Mouse (Mus musculus) hindbrain, embryonic 10.5 days (tissue): ENCODE results near the gene Kcnq1. TPM values are rescaled to one million over a fixed set of nuclear protein-coding genes. Genes with fewer than 3 reads are reported as not detected.

Experiments
- DNase-seq: peaks from one replicate; pipeline ENCODE4 v3.0.0-alpha.2; 2017; ENCODE audit warnings: low spot score
- H3K27ac ChIP-seq: fragments of 300-500 bp; sonication (generic); 2 replicates; pipeline ENCODE4 v1.5.1; 2016; ENCODE audit warnings: mild to moderate bottlenecking, moderate library complexity
- H3K27me3 ChIP-seq: fragments of 300-500 bp; sonication (generic); 2 replicates; pipeline ENCODE4 v1.6.1; 2016; ENCODE audit warnings: mild to moderate bottlenecking; ENCODE audit not compliant: poor library complexity, insufficient read depth, severe bottlenecking
- H3K36me3 ChIP-seq: fragments of 300-500 bp; sonication (generic); 2 replicates; pipeline ENCODE4 v1.6.1; 2016; ENCODE audit warnings: mild to moderate bottlenecking, moderate library complexity
- H3K4me1 ChIP-seq: fragments of 300-500 bp; sonication (generic); replicated peaks from 2 replicates; pipeline ENCODE4 v1.6.1; 2016; ENCODE audit warnings: mild to moderate bottlenecking
- H3K4me3 ChIP-seq: fragments of 300-500 bp; sonication (generic); 2 replicates; pipeline ENCODE4 v1.5.1; 2016; ENCODE audit warnings: mild to moderate bottlenecking, moderate library complexity
- H3K9me3 ChIP-seq: fragments of 300-500 bp; sonication (generic); 2 replicates; pipeline ENCODE4 v1.6.1; 2016; ENCODE audit warnings: mild to moderate bottlenecking, moderate library complexity
- WGBS: fragments of 180-500 bp; shearing (Covaris S2); methylation state at CpG from one replicate; pipeline ENCODE4 v1.1.7; 2016; 5-methylcytosine and 5-hydroxymethylcytosine counted together
- polyA plus RNA-seq: library from polyadenylated mRNA; unstranded; fragments of >200 nt; fragmentation: Nextera tagmentation; extraction: Ambion mirVana; gene quantifications from 2 replicates; pipeline ENCODE4 v1.2.1, GENCODE M21; 2016

Kcnq1 gene
- polyA plus RNA-seq, 1 experiment from 2014 or later, result 2.3 TPM

DNA sequence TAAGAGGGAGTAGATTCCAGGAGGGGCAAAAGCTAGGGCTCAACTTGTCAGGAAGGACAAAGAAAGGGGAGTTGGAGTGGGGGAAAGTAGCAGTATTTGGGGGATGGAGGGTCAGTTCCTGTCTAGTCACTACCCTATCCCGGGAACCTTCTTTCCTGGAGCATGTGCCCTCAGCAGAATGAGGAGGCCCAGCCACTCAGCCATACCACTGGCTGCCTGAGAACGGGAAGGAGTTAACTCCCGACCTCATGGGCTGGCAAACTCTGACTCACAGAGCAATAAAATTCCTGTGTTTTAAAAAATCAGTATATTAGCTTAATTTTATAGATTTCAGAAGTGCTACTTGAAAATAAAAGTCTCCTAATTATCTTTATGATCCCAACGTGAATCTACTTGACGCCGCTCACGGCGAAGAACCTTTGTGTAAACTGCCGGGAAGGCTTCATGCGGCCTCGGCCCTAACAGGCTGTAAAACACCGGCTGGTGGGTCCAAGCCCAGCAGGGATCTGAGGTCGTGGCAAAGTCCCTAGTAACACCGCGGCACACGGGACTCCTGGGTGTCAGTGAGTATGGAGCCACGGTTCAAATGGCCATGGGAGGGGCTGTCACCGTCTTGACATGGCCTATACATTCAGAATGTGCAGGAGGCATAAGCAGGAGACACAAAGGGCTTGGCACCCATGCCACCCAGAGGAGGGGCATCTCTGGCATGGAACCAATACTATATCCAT, 222.2 kb downstream of the Kcnq1 start:
- no peaks in the 10 kb centered on the region for H3K36me3 ChIP-seq
- H3K27ac ChIP-seq, result 0 out of 2 replicates have a peak overlapping the region, but pooled peaks have one; percentile 4
- DNase-seq, result no peak
- peaks cover 27% of the 10 kb centered on the region for H3K27me3 ChIP-seq
- H3K4me3 ChIP-seq, result no peak overlapping the region
- no peaks in the 10 kb centered on the region for H3K9me3 ChIP-seq
- H3K4me1 ChIP-seq, result peaks cover 36% of the 10 kb centered on the region
- 87% methylated on average over 18 of the region's 18 CpGs for WGBS

DNA sequence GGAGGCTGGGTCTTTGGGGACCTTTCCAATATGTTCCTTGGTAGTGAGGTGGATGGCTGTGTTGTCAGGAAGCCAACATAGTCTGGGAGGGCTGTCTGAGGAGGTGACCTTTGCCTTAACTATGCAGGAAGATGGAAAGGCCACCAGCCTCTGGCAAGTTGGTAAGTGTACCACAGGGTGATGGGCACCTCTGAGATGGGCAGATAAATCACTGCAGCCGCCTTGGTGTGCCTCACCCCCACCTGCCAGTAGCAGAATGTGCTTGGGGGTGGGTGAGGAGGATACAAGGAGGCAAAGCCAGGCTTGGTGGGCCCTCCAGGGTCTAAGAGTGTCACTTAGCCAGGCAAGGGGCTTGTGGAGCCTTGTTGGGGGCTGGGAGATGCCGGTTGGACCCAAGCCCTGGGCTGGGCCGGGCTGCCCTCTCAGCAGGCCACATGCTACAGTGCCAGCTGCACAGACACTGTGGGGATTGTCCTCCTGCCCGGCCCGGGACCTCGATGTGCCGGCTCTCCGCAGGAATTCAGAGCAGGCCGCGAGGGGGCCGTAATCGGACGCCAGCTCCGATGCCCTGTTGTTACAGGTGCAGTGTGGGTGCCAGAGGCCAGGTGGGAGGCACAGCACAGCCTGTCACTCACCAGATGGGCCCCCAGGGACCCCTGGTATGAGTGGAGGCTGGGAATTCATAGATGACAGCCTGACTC, 223.1 kb downstream of the Kcnq1 start:
- no peak for DNase-seq
- Histone ChIP-seq H3K4me1 (peaks cover 42% of the 10 kb centered on the region), H3K27ac (peak overlapping the region; percentile 40; the same call in 1 of the 2 replicates), H3K4me3 (no peak overlapping the region), H3K36me3 (no peaks in the 10 kb centered on the region), H3K27me3 (peaks cover 27% of the 10 kb centered on the region), H3K9me3 (no peaks in the 10 kb centered on the region)
- WGBS, result 72% methylated on average over 14 of the region's 14 CpGs

DNA sequence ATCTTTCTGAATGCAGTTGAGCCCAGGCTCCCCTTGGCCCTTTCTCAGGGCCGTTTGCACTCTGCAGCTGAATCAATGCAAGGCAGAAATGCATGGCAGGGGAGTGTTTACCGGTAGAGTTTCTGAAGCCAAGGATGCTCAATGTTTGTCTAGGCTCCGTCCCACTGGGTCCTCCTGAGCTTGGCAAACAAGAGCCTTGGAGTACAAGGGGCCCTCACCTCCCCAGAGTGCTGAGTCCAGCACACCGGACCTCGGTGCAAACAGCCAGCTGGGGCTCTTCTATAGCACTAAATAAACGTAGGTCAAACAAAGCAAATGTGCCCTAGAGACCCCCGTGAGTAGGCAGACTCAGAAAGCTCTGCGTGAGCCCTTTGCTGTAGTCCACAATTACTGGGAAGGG, 226.9 kb downstream of the Kcnq1 start:
- no peaks in the 10 kb centered on the region for H3K36me3 ChIP-seq
- 0 out of 2 replicates have a peak overlapping the region, but pooled peaks have one; percentile 3 for H3K27ac ChIP-seq
- H3K27me3 ChIP-seq, result peaks cover 15% of the 10 kb centered on the region
- no peak overlapping the region for H3K4me3 ChIP-seq
- WGBS, result 57% methylated on average over 8 of the region's 8 CpGs
- H3K4me1 ChIP-seq, result peaks cover 20% of the 10 kb centered on the region
- H3K9me3 ChIP-seq, result 0 out of 2 replicates have a peak, but pooled peaks cover 7% of the 10 kb centered on the region
- no peak for DNase-seq

DNA sequence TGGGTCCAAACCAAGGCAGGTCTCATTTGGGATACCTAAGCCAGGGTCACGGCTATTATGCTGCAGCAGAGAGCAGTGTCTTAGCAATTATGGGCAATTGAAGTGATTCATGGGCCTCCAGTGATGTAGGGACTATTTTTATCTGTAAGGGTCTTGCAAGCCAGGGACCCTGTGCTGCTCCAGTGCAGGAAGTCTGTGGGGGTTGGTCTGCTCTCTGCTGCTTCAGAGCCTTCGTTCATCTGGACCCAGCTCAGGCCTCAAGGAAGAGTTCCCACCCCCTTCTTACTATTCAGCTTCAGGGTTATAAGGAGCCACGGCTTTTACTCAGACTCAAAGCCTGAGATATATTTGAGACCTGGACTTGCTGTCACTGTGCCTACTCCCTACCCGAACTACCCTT, 227.4 kb downstream of the Kcnq1 start:
- WGBS, result 61% methylated on average over 4 of the region's 4 CpGs
- Histone ChIP-seq H3K9me3 (0 out of 2 replicates have a peak, but pooled peaks cover 9% of the 10 kb centered on the region), H3K4me3 (no peak overlapping the region), H3K36me3 (no peaks in the 10 kb centered on the region), H3K27me3 (peaks cover 15% of the 10 kb centered on the region), H3K4me1 (peaks cover 20% of the 10 kb centered on the region), H3K27ac (no peak overlapping the region)
- DNase-seq, result no peak

DNA sequence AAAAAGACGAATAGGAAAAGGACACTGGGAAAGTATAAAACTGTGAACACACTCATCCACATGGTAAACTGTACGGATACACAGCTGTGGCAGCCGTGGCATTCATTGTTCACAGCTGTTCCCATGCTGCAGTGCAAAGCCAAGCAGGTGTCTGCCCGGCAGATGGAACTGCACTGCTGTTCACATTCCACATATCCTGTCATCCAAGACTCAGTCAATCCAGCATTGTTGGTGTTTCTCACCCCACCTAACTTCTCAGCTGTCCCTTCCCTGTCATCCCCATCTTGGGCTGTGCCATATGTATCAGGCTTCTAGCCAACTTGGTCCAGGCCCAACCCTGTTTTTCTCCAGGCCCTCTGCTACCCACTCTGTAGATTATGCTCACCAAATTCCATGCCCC, 232.5 kb downstream of the Kcnq1 start:
- no peak for DNase-seq
- Histone ChIP-seq H3K4me3 (no peak overlapping the region), H3K36me3 (no peaks in the 10 kb centered on the region), H3K27ac (no peak overlapping the region), H3K4me1 (peaks cover 6% of the 10 kb centered on the region), H3K27me3 (peaks cover 31% of the 10 kb centered on the region), H3K9me3 (0 out of 2 replicates have a peak, but pooled peaks cover 9% of the 10 kb centered on the region)
- WGBS, result 78% methylated on average over 4 of the region's 4 CpGs

DNA sequence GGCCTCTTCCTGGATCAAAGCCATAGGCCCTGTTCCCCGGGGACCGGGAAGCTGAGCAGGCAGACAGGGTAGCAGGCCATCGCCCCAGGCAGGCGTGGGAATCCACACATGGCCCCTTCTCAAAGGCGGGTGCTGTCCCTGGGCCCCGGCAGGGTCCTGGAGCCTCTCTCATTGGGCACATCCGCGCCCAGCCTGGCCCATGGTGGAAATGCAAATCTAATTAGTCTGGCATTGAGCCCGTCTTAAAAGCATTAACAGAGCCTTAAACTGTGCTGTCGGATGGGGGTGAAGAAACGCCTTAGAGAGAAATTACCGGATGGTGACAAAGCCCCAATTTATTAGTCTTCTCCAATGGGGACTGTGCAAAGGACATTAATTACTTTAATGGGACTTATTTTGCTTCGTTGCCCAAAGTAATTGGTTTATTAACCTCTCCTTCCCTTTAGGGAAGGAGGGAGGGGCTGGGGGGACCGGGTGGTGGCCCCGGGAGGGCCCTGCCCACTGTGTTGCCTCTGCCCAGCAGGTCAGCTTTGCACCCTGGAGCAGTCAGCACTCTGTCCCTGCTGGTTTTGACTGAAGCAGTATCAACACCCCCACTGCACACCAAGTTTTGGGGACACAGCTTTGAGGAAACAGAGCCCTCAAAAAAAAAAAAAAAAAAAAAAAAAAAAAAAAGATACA, 234.6 kb downstream of the Kcnq1 start:
- no peak for DNase-seq

DNA sequence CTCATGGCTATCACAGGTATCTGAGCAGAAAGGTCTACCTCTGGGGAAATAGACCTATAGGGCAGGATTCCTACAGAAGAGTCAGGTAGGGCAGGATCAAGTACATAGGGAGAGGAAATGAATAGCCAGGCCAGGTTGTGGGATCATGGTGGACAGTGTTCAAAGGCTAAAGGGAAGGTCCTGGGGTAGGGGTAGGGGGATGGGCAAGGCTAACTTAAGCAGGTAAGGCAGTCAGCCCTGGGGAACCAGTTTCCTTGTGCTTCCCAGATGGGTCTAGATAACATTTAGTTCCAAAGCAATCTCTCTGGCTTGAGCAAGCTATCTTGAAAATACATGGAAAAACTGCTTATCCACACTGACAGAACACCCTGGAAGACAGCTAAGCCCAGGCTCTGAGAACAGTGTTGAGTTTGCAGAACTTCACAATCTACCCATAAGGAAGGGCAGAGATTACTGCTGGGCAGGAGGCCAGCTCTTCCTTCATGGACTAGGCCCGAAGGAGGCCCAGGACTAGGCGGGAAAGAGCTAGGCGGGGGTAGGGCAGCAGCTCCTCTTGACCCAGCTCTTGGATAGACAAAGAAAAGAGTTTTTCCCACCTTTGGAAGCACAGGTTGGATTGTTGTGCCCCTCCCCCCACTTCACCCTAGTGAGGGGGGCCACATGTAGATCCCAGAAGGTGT, 235.3 kb downstream of the Kcnq1 start:
- 94% methylated on average over 3 of the region's 3 CpGs for WGBS
- Histone ChIP-seq H3K4me3 (no peak overlapping the region), H3K4me1 (0 out of 2 replicates have a peak, but pooled peaks cover 8% of the 10 kb centered on the region), H3K36me3 (no peaks in the 10 kb centered on the region), H3K27ac (no peak overlapping the region), H3K9me3 (0 out of 2 replicates have a peak, but pooled peaks cover 9% of the 10 kb centered on the region), H3K27me3 (peaks cover 51% of the 10 kb centered on the region)
- DNase-seq, result no peak

More for the DNA sequence above, 234.6 kb downstream of the Kcnq1 start:
- Histone ChIP-seq H3K27me3 (peaks cover 45% of the 10 kb centered on the region), H3K4me3 (no peak overlapping the region), H3K9me3 (0 out of 2 replicates have a peak, but pooled peaks cover 9% of the 10 kb centered on the region), H3K36me3 (no peaks in the 10 kb centered on the region), H3K27ac (no peak overlapping the region), H3K4me1 (0 out of 2 replicates have a peak, but pooled peaks cover 8% of the 10 kb centered on the region)
- 75% methylated on average over 15 of the region's 15 CpGs for WGBS

DNA sequence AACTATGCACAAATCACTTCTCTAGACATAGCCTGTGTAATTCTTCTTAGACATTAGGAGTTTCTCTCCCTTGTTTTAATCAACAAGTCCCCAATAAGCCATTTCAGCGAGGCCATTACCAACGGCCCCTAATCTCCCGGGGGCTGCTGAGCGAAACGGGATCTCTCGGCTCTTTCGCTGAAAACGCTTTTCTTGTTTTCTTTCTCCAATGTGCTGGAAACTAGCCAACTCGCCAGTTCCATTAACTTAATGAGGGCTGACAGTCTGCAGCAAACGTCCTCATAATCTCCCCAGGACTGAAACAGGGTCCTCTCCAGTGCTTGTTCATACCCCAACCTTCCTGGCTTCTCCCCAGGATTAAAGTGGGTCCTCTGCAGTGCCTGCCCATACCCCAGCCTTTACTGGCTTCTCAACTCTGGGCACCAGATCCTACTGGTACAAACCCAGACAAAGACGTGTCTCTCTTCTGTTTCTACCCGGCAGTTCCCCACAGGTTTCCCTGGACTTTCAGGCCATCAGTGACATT, 237.7 kb downstream of the Kcnq1 start:
- Histone ChIP-seq H3K27ac (no peak overlapping the region), H3K4me1 (peaks cover 13% of the 10 kb centered on the region), H3K9me3 (no peaks in the 10 kb centered on the region), H3K27me3 (peaks cover 55% of the 10 kb centered on the region), H3K4me3 (no peak overlapping the region), H3K36me3 (no peaks in the 10 kb centered on the region)
- DNase-seq, result no peak
- WGBS, result 59% methylated on average over 12 of the region's 12 CpGs

DNA sequence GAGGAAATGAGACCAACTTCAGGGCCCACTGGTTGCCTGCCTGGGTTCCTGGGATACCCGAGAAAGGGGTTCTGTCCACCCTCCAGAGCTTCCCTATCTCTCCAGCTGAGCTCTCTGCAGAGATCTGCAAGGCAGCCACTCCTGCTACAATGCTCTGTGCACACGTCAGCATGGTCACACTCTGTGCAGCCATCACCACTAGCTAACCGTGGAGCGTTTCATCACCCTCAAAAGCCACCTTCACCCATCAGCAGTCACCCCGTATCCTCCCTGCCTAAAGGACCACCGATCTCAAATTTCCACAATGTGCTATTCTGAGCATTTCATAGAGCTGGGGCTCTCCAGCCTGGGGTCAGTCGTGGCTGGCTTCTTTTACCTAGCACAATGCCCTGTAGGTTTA, 243.1 kb downstream of the Kcnq1 start:
- Histone ChIP-seq H3K27me3 (peaks cover 36% of the 10 kb centered on the region), H3K27ac (no peak overlapping the region), H3K4me3 (no peak overlapping the region), H3K36me3 (no peaks in the 10 kb centered on the region), H3K4me1 (peaks cover 13% of the 10 kb centered on the region), H3K9me3 (no peaks in the 10 kb centered on the region)
- WGBS, result 63% methylated on average over 7 of the region's 7 CpGs
- DNase-seq, result no peak

DNA sequence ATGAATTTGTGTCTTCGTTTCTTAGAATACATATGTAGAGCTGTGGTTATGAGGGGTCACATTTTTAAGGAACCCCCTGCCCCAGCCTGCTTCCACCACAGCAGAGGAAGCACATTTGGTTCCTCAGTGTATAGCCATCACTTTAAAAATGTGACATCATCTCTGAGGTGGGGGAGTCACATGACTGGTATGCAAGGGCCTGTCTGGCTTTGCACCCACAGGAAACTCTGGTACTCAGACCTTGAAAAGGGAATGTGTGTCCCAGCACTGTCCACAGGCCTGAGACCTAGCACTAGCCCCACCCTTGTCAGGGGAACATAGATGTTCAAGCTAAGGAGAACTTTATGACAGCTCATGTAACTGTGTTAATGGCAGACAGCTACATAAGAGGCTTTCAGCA, 243.7 kb downstream of the Kcnq1 start:
- no peaks in the 10 kb centered on the region for H3K9me3 ChIP-seq
- no peak overlapping the region for H3K27ac ChIP-seq
- peaks cover 31% of the 10 kb centered on the region for H3K27me3 ChIP-seq
- peaks cover 13% of the 10 kb centered on the region for H3K4me1 ChIP-seq
- 85% methylated on average over 1 of the region's 1 CpGs for WGBS
- no peak overlapping the region for H3K4me3 ChIP-seq
- DNase-seq, result no peak
- H3K36me3 ChIP-seq, result no peaks in the 10 kb centered on the region

DNA sequence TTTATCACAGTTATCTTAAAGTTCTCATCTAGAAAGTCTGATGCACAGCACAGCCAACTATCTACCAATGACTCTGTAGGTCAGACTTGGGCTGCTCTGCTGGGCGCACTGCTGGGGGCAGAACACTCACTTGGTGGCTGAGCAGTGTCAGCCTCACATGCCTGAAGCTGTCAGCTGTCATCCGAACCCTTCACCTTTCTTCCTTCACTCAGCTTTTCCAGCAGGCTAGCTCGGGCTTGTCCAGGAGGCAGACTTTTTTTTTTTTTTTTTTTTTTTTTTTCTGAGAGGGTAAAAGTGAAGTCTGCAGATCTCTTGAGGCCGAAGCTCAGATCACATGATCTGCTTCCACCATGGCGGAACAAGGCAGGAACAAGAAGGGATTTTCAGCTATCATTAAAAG, 249.7 kb downstream of the Kcnq1 start:
- peaks cover 13% of the 10 kb centered on the region; the same call in 1 of the 2 replicates for H3K27me3 ChIP-seq
- no peak overlapping the region for H3K27ac ChIP-seq
- no peaks in the 10 kb centered on the region for H3K9me3 ChIP-seq
- no peak overlapping the region for H3K4me3 ChIP-seq
- H3K4me1 ChIP-seq, result no peaks in the 10 kb centered on the region
- H3K36me3 ChIP-seq, result no peaks in the 10 kb centered on the region
- no peak for DNase-seq
- 71% methylated on average over 5 of the region's 5 CpGs for WGBS

DNA sequence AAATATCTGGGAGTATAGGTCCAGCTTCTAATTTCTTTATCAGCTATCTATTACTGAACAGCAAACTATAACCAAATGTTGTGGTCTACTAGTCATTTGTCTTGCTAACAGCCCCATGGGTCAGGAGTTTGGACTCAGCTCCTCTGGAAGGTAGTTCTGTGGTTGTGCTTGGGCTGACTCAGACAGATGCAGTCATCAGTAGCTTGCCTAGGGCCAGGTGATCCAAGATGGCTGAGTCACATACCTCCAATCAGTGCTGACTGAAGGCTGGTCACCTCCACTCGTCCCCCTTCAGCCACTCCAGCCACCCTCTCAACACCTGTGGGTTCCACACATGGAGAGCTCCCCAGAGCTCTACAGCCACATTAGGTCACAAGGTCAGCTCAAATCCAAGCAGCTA, 250.9 kb downstream of the Kcnq1 start:
- Histone ChIP-seq H3K4me3 (no peak overlapping the region), H3K9me3 (no peaks in the 10 kb centered on the region), H3K27me3 (peaks cover 9% of the 10 kb centered on the region; the same call in 1 of the 2 replicates), H3K27ac (no peak overlapping the region), H3K4me1 (no peaks in the 10 kb centered on the region), H3K36me3 (no peaks in the 10 kb centered on the region)
- 65% methylated on average over 1 of the region's 1 CpGs for WGBS
- no peak for DNase-seq
